Mouse (Mus musculus): ENCODE data around the gene Zfp598.
"Not testable (repeated sequence)": the region's sequence is repeated elsewhere in the genome, so short reads cannot be mapped to it uniquely, and the experiment has no call there.

Gene Zfp598

DNA sequence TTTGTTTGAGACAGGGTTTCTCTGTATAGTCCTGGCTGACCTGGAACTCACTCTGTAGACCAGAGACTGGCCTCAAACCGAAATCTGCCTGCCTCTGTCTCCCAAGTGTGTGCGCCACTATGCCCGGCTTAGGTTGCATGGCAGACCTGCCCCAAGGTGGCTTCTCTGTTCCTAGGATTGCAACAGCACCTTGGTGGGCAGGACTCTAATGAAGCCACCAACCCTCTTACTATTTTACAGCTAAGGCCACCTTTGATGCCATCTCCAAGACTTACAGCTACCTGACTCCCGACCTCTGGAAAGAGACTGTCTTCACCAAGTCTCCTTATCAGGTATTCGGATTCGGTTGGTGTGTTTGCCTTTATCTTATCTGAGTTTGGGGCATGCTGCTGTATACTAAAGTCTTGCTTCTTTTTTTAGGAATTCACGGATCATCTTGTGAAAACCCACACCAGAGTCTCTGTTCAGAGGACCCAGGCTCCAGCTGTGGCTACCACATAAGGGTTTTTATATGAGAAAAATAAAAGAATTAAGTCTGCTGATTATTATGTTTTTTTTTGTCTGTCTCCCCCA, 52.0 kb downstream of the Zfp598 start:
- DNase-seq (ENCODE audit: low spot score in 2 of 2) = not testable (repeated sequence)

DNA sequence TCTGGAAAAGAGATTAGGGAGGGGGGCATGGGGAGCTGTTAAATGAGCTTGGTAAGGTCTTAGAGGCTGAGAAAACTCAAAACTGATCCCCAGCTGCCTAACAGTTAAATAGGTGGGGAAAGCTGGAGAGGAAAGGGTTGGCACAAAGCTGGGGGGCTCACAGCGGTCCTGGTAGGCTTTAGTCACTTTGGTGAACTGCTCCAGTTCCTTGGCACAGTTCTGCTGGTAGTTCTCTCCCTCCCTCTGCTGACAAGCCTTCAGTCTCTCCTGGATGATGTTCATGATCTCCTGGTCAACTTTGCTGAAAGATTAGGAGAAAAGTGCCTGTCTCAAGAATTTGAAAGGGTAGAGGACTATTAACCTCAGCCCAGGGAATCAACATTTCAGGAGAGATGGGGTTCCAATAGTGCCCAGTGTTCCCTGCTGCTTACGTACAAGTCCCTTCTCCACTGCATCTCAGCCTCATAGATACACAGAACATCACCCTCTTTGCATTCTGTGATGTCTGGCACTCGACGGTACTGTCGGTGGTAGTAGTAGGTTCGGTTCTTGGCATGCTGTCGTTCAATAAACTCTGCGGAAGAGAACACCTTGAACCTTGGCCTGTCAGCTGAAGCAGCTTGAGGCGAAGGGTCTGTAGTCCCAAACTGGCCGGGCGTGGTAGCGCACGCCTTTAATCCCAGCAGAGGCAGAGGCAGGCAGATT, 52.9 kb downstream of the Zfp598 start:
- no peak for DNase-seq (ENCODE audit: low spot score in 2 of 2)

GRCm38 (mm10) chr17:24723122-24723880, 53.8 kb downstream of the Zfp598 start:
- no peak for DNase-seq (ENCODE audit: low spot score in 2 of 2)

- DNase-seq (ENCODE audit: low spot score in 2 of 2) = no peak
These were observed 54.3 kb downstream of the Zfp598 start for GRCm38 (mm10) chr17:24723881-24724180.

- DNase-seq (ENCODE audit: low spot score in 2 of 2) = peak; percentile 84 to 97
These were observed 54.7 kb downstream of the Zfp598 start, which contains the start of gene Ndufb10 for GRCm38 (mm10) chr17:24724184-24724583. Gene Ndufb10, minus strand, starts transcription at chr17:24724478.

DNA sequence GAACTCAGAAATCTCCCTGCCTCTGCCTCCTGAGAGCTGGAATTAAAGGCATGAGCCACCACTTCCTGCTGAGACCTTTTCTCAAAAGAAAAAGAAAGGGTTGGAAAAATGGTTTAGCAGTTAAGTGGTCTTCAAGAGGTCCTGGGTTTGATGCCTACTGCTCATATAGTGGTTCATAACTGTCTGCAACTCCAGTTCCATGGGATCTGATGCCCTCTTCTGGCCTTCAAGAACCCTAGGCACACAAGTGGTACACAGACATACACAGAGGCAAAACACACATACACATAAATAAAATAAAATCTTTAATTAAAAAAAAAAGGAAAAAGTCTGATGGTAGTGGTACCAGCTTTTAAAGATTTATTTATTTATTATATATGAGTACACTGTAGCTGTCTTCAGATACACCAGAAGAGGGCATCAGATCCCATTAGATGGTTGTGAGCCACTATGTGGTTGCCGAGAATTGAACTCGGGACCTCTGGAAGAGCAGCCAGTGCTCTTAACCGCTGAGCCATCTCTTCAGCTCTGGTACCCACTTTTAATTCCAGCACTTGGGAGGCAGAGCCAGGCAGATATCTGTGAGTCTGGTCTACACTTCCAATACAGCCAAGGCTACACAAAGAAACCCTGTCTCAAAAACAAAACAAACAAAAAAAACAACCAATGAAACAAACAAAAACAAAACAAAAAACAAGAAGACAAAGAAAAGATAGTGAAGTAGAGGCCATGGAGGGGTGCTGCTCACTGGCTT, 56.3 kb downstream of the Zfp598 start:
- DNase-seq (ENCODE audit: low spot score in 2 of 2) = no peak

DNA sequence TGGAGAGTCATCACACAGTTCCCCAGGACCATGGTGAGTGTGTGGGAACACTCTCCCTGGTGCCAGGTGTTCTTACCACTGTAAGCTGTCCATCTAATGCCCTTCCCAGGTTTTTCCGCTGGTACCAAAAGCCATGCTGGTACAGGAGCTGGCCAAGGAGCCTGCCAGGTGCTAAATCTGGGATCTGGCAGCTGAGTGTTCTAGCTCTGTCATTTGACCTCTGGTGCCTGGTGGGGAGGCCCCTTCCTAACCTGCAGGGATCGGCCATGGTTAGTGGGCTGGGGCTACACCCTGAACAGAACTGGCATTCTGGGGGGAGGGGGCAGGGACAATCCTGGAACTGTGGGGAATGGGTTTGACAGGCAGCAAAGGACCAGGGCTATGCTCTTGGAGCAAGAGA, 58.1 kb downstream of the Zfp598 start, which contains the start of gene Rpl3l:
Gene Rpl3l (plus strand): TSS at position 203 of the 400 bp plus-strand sequence.
- no peak for DNase-seq (ENCODE audit: low spot score in 2 of 2)

- DNase-seq (ENCODE audit: low spot score in 2 of 2) = no peak
These were observed 58.7 kb downstream of the Zfp598 start for GRCm38 (mm10) chr17:24728184-24728583.

GRCm38 (mm10) chr17:24729067-24729466, 59.6 kb downstream of the Zfp598 start:
- no peak for DNase-seq (ENCODE audit: low spot score in 2 of 2)

GRCm38 (mm10) chr17:24730787-24731186, 61.3 kb downstream of the Zfp598 start:
- no peak for DNase-seq (ENCODE audit: low spot score in 2 of 2)

Data from left cerebral cortex, adult 9 months (tissue).